Mouse (Mus musculus) gastrocnemius, postnatal 10 days (tissue): ENCODE measurements around the gene March8. TPM values are rescaled to one million over a fixed set of nuclear protein-coding genes. Genes with fewer than 3 reads are reported as not detected.
"Not testable (repeated sequence)": the region's sequence is repeated elsewhere in the genome, so short reads cannot be mapped to it uniquely, and the experiment has no call there.

ENCODE experiments used
- DNase-seq: peaks from one replicate; pipeline ENCODE4 v3.0.0; 2021; ENCODE audit warnings: mixed read lengths
- long read RNA-seq, 2 experiments: library from polyadenylated mRNA; stranded (forward); transcript quantifications; one replicate each; pipeline ENCODE4 v2.0.0; 2021
- total RNA-seq, 2 experiments: library from RNA; stranded (reverse); gene quantifications; 2 replicates each; pipeline ENCODE4 v1.2.3; 2021

March8 gene
- 10 to 100 TPM; 27.4 to 31.3 TPM for total RNA-seq
- long read RNA-seq, experiment 1, full-length matches to known transcripts, result 25 of 45 reads
- long read RNA-seq, experiment 1, partial matches to known transcripts, result 5 of 45 reads
- long read RNA-seq, experiment 1, other reads (novel, unspliced or antisense), result 15 of 45 reads
- long read RNA-seq, experiment 2, full-length matches to known transcripts, result 18 of 30 reads
- long read RNA-seq, experiment 2, partial matches to known transcripts, result 0 of 30 reads
- long read RNA-seq, experiment 2, other reads (novel, unspliced or antisense), result 12 of 30 reads

DNA sequence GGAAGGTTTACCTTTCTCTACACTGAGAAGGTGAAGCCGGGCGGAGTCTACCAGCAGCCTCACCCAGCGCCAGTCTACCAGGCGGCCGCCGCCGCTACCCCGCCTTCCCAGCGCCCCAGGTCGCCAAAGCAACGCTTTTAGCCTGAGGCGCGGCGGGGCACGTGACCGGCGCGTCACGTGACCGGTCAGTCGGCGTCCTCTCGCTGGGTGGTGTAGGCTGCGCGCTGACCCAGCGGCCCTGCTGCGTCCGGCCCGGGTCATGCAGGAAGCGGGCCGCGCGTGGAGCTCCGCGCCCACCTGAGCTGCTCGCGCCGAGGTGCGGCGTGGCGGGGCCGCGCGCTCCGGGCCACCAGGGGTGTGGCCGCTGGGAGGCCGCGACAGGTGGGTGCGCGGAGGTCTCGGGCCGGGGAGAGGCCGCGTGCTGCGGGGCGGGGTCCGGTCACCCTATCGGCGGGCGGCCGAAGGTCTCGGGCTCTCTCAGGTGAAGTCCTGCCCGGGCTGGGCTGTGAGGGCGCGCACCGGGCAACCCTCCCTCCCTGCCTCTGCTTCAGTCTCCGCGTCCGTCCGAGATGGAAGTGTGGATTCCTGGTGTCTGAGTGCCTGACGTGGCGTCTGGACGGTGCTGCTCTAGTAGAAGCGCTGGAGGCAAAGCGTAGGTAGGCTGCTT is at the start of gene March8:
March8 (plus strand) TSS at position 190 of the 667 bp plus-strand sequence.
- DNase-seq, result peak; percentile 93

DNA sequence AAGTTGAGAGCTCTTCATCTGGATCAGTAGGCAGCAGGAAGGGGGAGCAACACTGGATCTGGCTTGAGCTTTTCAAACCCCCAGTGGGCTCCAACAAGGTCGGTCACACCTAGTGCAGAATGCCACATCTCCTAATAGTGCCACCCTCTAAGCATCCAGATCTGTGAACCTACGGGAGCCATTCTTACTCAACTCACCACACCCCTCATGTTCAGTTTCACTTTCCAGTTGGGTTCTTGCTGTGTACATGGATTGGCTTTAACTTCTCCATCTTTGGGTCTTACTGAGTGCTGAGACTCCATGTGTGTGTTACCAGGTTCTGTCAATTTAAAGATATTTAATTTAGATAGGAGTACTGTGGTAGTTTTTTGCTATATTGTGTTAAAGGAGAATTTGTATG is 26.4 kb upstream of the March8 start:
- DNase-seq, result no peak

GRCm38 (mm10) chr6:116319259-116319658 is 18.6 kb upstream of the March8 start:
- DNase-seq, result no peak

- DNase-seq, result no peak
Measured at GRCm38 (mm10) chr6:116326641-116327040, 11.2 kb upstream of the March8 start.

DNA sequence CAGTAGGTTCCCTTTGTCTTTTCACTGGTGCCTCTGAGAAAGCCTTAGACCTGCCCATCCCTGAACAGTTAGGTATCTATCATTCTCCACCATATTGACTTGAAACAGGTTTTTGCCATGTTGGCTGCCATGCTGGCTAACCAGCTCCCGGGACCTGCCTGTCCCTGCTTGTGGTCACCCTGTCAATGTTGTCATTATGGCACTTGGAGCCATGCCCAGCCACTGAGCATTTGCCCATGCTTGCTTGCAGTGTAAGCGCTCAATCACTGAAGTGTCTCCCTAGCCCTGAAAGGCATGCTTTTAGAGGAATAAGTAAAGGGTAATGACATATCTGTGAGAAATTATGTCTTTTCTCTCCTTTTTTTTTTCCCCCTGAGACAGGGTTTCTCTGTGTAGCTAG is 6.4 kb upstream of the March8 start:
- no peak for DNase-seq

DNA sequence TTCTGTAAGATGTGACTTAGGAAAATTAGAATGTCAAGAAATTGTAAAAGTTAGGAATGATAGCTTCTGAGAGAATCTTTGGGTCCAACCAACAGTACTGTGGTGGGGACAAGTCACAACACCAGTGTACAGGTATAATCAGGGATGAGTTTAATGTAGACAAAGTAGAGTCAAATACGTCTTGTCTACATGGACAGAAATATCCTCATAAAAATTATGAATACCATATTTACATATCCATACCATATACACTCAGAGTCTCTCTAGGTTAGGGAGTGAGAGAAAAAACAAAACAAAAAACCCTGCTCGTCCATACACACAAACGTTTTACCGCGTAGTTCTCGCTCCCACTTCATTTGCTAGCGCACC is 374 bp upstream of the March8 start:
- no peak for DNase-seq

GRCm38 (mm10) chr6:116338520-116338919 is 696 bp downstream of the March8 start:
- DNase-seq, result no peak

DNA sequence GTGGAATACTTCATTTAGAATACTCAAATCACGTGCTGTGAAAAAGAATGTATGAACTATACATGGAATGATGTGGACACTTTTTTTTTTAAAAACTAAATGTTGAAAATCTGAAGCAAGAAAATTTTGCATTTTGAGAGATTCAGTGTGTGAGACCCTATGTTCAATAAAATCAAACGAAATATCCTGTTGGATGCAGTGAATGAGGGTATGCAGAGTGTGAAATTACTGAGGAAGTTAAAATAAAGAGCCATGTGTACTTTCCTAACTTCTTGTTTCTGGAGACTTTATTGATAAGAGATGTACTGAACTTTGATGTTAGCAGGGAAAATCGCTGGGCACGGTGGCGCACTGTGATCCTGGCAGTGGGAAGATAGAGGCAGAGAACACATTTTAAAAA is 1.3 kb downstream of the March8 start:
- no peak for DNase-seq

GRCm38 (mm10) chr6:116340521-116340920 is 2.7 kb downstream of the March8 start:
- no peak for DNase-seq

DNA sequence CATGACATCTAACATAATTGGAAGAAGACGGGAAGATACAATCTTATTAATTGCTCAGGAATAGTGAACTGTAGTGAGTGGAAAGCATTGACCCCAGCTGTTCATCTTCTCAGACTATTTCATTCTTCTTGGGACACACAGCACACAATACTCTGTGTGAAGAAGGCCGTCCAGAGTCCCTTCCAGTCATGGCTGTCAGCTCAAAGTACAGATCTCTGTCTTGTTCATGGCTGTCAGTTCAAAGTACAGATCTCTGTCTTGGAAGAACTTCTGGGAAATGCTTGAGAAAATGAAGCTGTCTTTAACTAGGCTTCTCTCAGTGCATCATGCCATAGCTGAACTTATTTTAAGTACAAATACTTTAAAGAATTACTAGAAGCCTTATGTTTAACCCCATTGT is 10.1 kb downstream of the March8 start:
- no peak for DNase-seq

DNA sequence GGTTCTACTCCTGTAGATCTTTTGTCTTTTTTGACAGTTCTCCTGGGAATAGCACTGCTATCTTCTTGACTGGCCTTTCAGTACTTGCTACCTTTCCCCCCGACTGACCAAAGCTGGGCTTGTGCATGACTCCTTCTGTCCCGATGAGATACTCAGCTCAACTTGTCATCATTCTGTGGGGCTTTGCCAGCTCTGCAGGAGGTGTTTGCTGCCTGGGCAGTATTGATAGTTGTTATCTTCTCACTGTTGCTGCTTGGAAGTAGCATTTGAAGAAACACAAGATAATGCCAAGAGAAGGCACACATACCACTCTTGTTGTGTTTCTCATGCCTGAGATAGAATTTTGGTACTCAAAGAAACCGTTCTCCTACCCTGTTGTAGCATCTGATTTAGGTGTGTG is 12.2 kb downstream of the March8 start:
- no peak for DNase-seq

- DNase-seq, result no peak
Measured at GRCm38 (mm10) chr6:116350643-116351042, 12.8 kb downstream of the March8 start.

DNA sequence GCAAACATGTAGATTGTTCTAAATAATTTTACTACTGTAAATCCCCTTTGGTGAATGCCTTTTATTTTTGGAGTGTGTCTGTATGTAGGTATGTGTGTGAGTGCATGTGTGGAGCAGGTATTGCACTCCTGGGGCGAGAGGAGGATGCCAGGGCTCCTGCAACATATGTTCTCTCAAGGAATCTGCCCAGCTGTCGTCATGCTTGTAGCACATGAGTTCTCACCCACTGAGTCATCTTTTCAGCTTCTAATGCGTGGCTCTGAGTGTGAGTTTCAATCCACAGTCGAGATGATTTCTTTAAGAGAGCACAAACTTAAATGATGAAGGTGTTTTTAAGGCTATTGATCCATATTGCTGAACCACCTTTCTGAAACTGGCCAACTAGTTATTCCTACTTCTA is 13.7 kb downstream of the March8 start:
- no peak for DNase-seq

GRCm38 (mm10) chr6:116353428-116353827 is 15.6 kb downstream of the March8 start:
- no peak for DNase-seq

DNA sequence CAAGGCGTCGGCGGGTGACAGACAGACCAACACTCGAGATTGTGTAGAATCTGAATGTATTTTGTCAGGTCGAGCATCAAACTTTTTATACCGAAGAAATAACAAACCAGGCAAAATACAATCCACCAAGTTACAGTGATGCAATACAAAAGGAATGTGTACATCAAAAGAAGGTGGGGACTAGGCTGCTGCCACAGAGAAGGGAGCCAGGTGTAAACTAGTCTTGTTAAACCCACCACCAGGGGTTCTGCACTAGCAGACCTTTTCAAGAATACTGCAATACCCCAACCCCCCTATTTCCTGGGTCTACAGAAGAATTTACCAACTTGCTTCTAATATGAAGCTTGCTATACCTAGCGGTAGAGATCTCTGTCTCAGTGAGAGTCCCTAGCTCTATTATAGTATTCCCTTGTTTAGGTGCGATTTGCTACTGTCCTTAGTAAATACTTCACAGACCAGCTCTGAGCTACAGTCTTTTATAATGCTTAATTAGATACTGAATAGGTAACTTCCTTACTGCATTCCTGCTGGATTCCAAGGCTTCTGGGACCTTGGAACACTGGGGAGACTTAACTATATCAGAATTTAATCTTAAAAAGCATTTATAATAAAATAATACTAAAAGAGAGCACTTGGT is 18.6 kb downstream of the March8 start:
- not testable (repeated sequence) for DNase-seq

GRCm38 (mm10) chr6:116356948-116357325 is 19.1 kb downstream of the March8 start:
- no peak for DNase-seq

- DNase-seq, result no peak
Measured at GRCm38 (mm10) chr6:116358056-116358455, 20.2 kb downstream of the March8 start.

GRCm38 (mm10) chr6:116359256-116359655 is 21.4 kb downstream of the March8 start:
- no peak for DNase-seq

- no peak for DNase-seq
Measured at GRCm38 (mm10) chr6:116361463-116361862, 23.6 kb downstream of the March8 start.

GRCm38 (mm10) chr6:116361993-116362392 is 24.2 kb downstream of the March8 start:
- no peak for DNase-seq

GRCm38 (mm10) chr6:116367971-116368370 is 30.1 kb downstream of the March8 start:
- DNase-seq, result no peak

- DNase-seq, result no peak
Measured at GRCm38 (mm10) chr6:116369811-116370210, 32.0 kb downstream of the March8 start.

GRCm38 (mm10) chr6:116370216-116370976 is 32.6 kb downstream of the March8 start:
- DNase-seq, result no peak
